8 mouse cellular contexts compared by ENCODE assay signal in the genomic region with DNA sequence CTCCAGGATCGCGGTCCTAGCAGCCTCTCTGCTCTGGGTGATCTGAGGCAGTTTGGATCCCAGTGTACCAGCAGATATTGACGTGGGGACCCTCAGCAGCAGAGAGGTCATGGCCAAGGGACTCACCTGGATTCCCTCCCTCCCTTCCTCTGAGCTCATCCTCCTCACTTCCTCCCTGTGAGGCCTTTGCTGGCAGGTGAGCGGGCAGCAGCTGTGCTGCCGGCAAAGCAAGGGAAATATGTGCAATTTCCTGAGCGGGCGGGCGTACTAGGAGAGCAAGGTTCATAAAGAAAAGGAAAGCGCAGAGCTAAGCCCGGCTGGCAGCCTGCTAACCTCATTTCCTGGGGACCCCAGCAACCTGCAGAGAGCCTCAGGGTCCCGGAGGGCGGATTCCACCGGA.
DNase-seq lines count a peak whose midpoint lies in the region; ATAC-seq lines count a peak whose summit lies in the region.

No protein-coding gene starts in this region.

- peaks cover 16% of the 10 kb centered on the region for H3K4me1 ChIP-seq in heart, embryonic 15.5 days (replicated peaks)
- peaks cover 17% of the 10 kb centered on the region; the same call in 1 of the 2 replicates for H3K4me1 ChIP-seq in kidney, embryonic 14.5 days (ENCODE audit: control insufficient read depth, insufficient read depth, low read length)
- peaks cover 21% of the 10 kb centered on the region for H3K4me1 ChIP-seq in midbrain, embryonic 15.5 days

- H3K9me3 ChIP-seq in heart, embryonic 15.5 days (replicated peaks), result no peaks in the 10 kb centered on the region
- H3K9me3 ChIP-seq in kidney, embryonic 14.5 days (ENCODE audit: control insufficient read depth, low read length), result no peaks in the 10 kb centered on the region
- no peaks in the 10 kb centered on the region for H3K9me3 ChIP-seq in midbrain, embryonic 15.5 days

- intact Hi-C loops in left cerebral cortex, postnatal 14 days (cut with DNase I), result no loop called here

- 9% methylated on average over 13 of the region's 13 CpGs for WGBS in heart, embryonic 15.5 days
- WGBS in kidney, embryonic 14.5 days, result 12% methylated on average over 13 of the region's 13 CpGs
- 21% methylated on average over 13 of the region's 13 CpGs for WGBS in midbrain, embryonic 15.5 days

- H3K36me3 ChIP-seq in heart, embryonic 15.5 days, result no peaks in the 10 kb centered on the region
- H3K36me3 ChIP-seq in kidney, embryonic 14.5 days (ENCODE audit: control insufficient read depth, insufficient read depth, low read length), result no peaks in the 10 kb centered on the region
- H3K36me3 ChIP-seq in midbrain, embryonic 15.5 days (replicated peaks), result no peaks in the 10 kb centered on the region

- H3K4me3 ChIP-seq in heart, embryonic 15.5 days, result no peak overlapping the region
- H3K4me3 ChIP-seq in kidney, embryonic 14.5 days (ENCODE audit: low read length), result no peak overlapping the region
- no peak overlapping the region for H3K4me3 ChIP-seq in midbrain, embryonic 15.5 days

- peaks cover 29% of the 10 kb centered on the region for H3K27me3 ChIP-seq in heart, embryonic 15.5 days
- peaks cover 4% of the 10 kb centered on the region; the same call in 1 of the 2 replicates for H3K27me3 ChIP-seq in kidney, embryonic 14.5 days (ENCODE audit: control insufficient read depth, insufficient read depth, low read length)
- no peaks in the 10 kb centered on the region for H3K27me3 ChIP-seq in midbrain, embryonic 15.5 days (replicated peaks)

- ATAC-seq in cerebellum, adult (ENCODE audit: insufficient number of reproducible peaks, low FRiP score, low TSS enrichment), result peak; percentile 57; the same call in 1 of the 2 replicates
- no peak for ATAC-seq in heart, embryonic 15.5 days (replicated peaks; ENCODE audit: insufficient number of reproducible peaks, insufficient read depth, low FRiP score, low read depth)
- ATAC-seq in kidney, embryonic 14.5 days (ENCODE audit: low FRiP score, low TSS enrichment), result 0 out of 2 replicates have a peak, but pooled peaks have one; percentile 56
- peak; percentile 35; the same call in 1 of the 2 replicates for ATAC-seq in midbrain, embryonic 15.5 days (replicated peaks)

- H3K27ac ChIP-seq in heart, embryonic 15.5 days, result no peak overlapping the region
- H3K27ac ChIP-seq in kidney, embryonic 14.5 days (ENCODE audit: low read depth, low read length), result no peak overlapping the region
- no peak overlapping the region for H3K27ac ChIP-seq in midbrain, embryonic 15.5 days

- peak overlapping the region; percentile 36 for H3K4me2 ChIP-seq in heart, embryonic 15.5 days
- H3K4me2 ChIP-seq in kidney, embryonic 14.5 days (replicated peaks; ENCODE audit: low read depth, low read length), result peak overlapping the region; percentile 21; the same call in 1 of the 2 replicates
- peak overlapping the region; percentile 42 for H3K4me2 ChIP-seq in midbrain, embryonic 15.5 days

- no peak overlapping the region for H3K9ac ChIP-seq in heart, embryonic 15.5 days
- peak overlapping the region; percentile 9; the same call in 1 of the 2 replicates for H3K9ac ChIP-seq in kidney, embryonic 14.5 days (ENCODE audit: low read depth, low read length)
- H3K9ac ChIP-seq in midbrain, embryonic 15.5 days, result peak overlapping the region; percentile 21; the same call in 1 of the 2 replicates

- DNase-seq in cerebellum, postnatal 4 days (ENCODE audit: low spot score in 2 of 2), result no peak
- peak; percentile 25 for DNase-seq in embryo, embryonic 9.5 days (ENCODE audit: extremely low spot score)
- DNase-seq in left cerebral cortex, postnatal 14 days (ENCODE audit: low spot score in 2 of 2), result no peak
- no peak for DNase-seq in right cerebral cortex, postnatal 10 days (ENCODE audit: low spot score in 2 of 2)
